Mouse (Mus musculus): Measurements from ENCODE around the gene Fkbp10. TPM values are rescaled to one million over a fixed set of nuclear protein-coding genes. Genes with fewer than 3 reads are reported as not detected.

Gene Fkbp10
- under 1 TPM in 1 of 2 experiments, not detected in 1; 0.34 TPM for total RNA-seq (2023)

DNA sequence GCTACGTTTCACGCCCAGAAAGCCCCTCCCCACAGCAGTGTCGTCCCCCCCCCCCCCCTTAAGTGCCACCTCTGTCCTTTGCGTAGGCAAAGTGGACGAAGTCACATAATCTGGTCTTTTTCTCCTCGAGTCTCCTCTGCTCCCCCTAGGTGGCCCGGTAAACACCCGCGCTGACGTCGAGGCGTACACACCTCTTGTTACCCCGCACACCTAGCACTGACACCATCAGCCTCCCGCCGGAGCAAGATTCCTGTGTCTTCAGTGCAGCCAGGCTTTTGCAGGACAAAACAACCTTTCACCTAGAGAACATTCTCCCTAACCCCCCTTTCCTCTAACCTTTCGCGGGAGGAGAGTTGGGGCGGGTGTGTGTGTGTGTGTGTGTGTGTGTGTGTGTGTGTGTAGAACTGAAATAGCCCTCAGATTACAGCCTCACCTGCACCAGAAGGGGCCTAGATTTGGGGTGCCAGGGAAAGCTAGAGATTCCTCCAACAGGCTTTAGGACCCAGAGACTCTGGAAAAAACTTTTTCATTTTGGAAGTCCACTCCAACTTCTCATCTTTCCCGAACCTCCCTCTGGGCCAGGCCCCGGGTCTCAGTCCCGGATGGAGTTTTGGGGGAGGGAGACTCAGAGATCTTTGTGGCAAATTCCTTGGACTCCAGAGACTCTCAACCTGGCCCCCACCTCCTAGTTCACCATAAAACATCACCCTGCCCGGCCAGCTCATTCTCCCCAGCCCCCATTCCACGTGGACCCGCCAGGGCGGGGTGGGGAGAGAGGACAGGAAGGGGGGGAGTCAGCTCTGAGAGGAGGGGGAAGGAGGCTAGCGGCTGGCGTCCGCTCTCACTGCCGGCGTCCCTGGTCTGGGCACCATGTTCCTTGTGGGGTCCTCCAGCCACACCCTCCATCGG lies at the start of gene Fkbp10:
TSS of gene Fkbp10 (plus strand) at position 784 of the 909 bp plus-strand sequence.

GRCm38 (mm10) chr11:100397600-100398389 lies 17.7 kb upstream of the Fkbp10 start, which contains the start of gene Jup:
TSS of gene Jup (minus strand) at chr11:100397763.

GRCm38 (mm10) chr11:100414021-100414913 lies 1.2 kb upstream of the Fkbp10 start, which contains the start of gene P3h4:
TSS of gene P3h4 (minus strand) at chr11:100414836.

GRCm38 (mm10) chr11:100441797-100442196 lies 26.3 kb downstream of the Fkbp10 start, which contains the start of the genes Nt5c3b and Klhl10:
TSS of gene Nt5c3b (minus strand) at chr11:100441808.
TSS of gene Klhl10 (plus strand) at chr11:100441917.

DNA sequence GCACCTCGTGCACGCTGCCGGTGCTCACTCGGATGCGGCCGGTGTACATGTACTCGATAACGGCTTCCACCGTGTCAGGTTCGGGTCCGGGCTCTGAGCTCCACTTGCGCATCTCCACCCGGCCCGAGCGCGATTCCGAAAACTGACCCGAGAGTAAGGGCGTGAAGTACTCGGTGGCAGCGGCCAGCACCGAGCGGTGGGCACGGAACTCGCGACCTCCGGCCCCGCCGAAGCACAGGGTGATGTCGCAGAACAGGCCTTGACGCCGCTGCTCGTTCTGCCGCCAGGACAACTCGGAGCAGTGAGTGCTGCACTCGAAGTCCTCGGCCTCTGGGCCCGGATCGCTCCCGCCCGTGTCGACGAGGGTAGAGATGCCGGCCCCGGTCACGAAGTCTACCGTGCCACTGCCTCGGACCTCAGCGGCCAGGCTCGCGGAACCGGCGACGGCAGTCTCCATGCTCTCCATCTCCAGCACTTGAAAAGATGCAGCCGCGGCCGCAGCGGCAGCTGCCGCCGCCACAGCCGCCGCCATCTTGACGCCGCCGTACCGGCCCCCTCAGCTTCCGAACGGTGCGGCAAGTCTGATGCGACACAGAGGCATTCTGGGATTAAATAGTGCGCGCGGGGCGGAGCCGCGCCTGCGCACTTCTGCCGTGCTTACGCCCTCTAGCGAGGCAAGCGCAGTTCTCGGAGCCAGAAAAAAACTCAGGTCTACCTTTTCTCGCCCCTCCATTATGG lies 56.9 kb downstream of the Fkbp10 start, which contains the start of gene Klhl11:
TSS of gene Klhl11 (minus strand) at position 545 of the 738 bp plus-strand sequence.

Other genes with a start within 250 kb of the Fkbp10 start
- gene Krt9, start 222.5 kb upstream of the Fkbp10 start, total RNA-seq (2023), result not detected
- not detected for gene Krt14, start 208.1 kb upstream of the Fkbp10 start, total RNA-seq (2023)
- gene Krt16, start 166.8 kb upstream of the Fkbp10 start, total RNA-seq (2023), result not detected
- gene Krt17, start 154.7 kb upstream of the Fkbp10 start, total RNA-seq (2023), result not detected
- not detected for gene Krt42, start 145.8 kb upstream of the Fkbp10 start, total RNA-seq (2023)
- gene Eif1, start 95.8 kb upstream of the Fkbp10 start, total RNA-seq (2023), result 1,000 to 10,000 TPM; 1,552 to 1,553 TPM
- not detected for gene Gast, start 81.3 kb upstream of the Fkbp10 start, total RNA-seq (2023)
- 10 to 100 TPM; 18.6 to 22.0 TPM for gene Hap1, start 59.6 kb upstream of the Fkbp10 start, total RNA-seq (2023)
- 100 to 1,000 TPM; 124 to 141 TPM for gene Jup, start 17.9 kb upstream of the Fkbp10 start, total RNA-seq (2023)
- gene P3h4, start 861 bp upstream of the Fkbp10 start, total RNA-seq (2023), result under 1 TPM; 0.50 to 0.64 TPM
- 10 to 100 TPM in 1 of 2 experiments, 1 to 10 TPM in 1; 9.8 to 11.3 TPM for gene Nt5c3b, start 26.1 kb downstream of the Fkbp10 start, total RNA-seq (2023)
- gene Klhl10, start 26.2 kb downstream of the Fkbp10 start, total RNA-seq (2023), result under 1 TPM in 1 of 2 experiments, not detected in 1; 0.97 TPM
- gene Klhl11, start 57.0 kb downstream of the Fkbp10 start, total RNA-seq (2023), result 10 to 100 TPM; 14.6 to 16.6 TPM
- gene Acly, start 112.3 kb downstream of the Fkbp10 start, total RNA-seq (2023), result 100 to 1,000 TPM; 163 to 168 TPM
- under 1 TPM; 0.27 to 0.39 TPM for gene Ttc25, start 129.9 kb downstream of the Fkbp10 start, total RNA-seq (2023)
- gene Cnp, start 159.2 kb downstream of the Fkbp10 start, total RNA-seq (2023), result 10 to 100 TPM; 24.0 to 27.3 TPM
- 100 to 1,000 TPM; 104 to 119 TPM for gene Nkiras2, start 203.5 kb downstream of the Fkbp10 start, total RNA-seq (2023)
- gene Dnajc7, start 204.5 kb downstream of the Fkbp10 start, total RNA-seq (2023), result 100 to 1,000 TPM; 248 to 252 TPM